Mouse (Mus musculus): Measurements from ENCODE around the gene Rtkn2.

Gene Rtkn2

DNA sequence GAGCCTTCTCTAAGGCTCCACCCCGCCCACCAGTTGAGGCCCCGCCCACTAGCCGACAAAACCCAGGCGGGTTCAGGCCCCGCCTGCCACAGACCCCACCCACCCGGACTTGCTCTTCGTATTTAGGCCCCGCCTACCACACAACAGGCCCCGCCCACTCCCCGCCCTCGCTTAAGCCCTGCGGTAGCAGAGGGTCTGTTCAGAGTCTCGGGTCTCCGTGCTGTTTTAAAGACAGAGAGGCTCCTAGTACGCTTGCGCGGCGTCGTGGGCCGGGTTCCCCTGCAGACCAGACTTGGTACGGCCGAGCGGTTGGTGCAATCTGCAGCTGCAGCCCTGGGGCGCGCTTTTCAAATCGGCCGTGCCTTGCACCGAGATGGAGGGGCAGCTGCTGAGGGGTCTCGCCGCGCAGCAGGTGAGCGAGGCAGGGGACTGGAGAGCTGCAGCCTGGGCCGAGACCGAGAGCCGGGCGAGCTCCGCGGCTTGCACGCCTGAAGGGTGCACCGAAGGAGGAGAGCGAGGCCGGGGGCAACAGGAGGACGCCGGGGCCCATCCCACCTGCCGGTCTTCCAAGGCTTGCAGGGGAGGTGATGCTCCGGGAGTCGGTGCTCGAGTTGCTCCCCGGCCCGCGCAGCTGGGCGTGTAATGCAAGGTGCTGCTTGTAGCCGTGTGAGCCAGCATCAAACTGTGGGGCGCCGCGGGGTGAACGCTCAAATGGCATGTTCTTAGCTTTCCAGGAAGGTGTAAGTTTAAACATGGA is at the start of gene Rtkn2:
Rtkn2 (plus strand) TSS at position 170 of the 757 bp plus-strand sequence.
- peak; percentile 81 for DNase-seq

DNA sequence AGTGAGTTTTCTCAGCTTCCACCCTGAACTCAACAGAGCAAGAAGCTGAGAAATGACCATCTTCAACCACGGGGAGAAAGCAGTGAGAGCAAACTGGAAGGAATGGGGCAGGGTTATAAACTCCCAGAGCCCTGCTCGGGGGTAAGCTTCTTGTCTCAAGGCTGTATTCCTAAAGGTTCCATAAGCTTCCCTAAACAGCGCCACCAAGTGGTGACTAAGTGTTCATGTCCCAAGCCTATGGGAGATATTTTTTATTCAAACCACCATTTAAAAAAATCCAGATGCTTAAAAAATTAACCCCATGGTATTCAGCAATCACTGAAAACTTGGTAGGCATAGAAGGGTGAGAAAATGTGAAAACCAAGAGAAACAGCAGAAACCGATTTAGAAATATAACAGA is 48.0 kb upstream of the Rtkn2 start:
- no peak for DNase-seq

DNA sequence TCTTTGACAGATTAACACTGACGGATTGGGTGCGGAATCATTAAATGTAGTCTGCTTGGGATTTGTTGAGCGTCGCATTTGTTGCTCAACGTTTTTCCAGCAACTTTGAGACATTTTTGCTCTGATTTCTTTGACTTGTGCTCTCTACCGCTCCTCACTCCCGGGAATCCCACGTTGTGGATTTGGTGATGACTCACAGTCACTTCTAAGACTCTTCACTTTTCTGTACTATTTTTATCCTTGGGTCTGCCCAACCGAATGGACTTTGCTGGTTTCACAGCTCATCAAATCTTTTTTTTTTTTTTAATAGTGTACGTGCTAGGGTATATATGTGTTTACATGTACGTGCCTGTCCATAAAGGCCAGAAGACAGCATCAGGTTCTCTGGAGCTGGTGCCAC is 46.6 kb upstream of the Rtkn2 start:
- DNase-seq = no peak

DNA sequence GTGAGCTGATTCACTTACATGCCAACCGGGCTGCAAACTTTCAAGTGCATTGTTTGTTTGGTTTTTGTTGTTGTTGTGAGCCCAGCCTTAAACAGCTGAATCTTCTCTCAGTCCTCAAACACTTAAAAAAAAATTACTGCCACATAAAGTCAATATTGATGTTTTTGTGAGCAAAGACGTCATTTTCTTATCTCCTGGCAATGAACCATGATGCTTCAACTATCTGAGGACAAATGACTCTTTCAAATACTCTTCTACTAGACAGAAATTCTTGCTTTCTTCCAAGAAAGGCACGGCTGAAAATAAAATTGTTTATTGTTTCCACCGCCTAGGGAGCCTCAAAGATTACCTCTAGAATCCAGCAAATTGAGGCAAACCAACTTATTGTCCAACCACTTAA is 42.4 kb upstream of the Rtkn2 start:
- DNase-seq = peak; percentile 3

DNA sequence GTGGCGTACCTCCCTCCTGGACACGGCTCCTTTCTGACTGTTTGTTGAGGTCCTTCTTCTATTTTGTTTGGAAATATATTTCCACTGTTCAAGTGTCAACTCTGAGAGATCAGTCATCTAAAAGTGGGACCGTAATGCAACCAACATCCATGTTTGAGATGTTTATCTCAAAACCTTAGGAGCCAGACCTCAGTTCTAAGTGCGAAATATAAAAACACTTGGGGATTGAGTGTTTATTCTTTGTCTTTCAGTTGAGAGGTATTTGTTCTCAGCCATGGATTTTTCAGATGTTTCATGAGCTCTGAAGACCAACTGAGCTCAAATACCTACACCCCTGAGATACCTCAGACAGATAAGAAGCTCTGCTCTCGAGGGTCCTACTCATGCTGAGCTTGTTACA is 41.6 kb upstream of the Rtkn2 start:
- no peak for DNase-seq

DNA sequence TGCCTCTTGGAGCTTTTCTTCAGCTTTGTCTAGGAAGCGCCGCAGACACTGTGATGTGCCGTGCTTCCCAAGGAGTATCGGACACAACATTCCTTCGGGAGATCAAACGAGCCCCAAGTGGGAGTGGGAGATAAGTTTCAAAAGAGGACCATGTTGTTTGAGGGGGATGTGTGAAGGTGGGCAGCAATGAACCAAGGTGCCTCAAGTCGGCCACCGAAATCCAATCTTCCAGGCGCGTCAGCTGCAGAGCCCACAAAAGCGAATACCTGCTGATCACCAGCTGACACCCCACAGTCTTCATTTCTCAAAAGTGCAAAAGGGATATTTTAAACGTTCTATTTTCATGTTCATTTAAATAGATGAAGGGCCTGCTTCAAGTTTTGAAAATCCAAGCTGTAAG is 39.8 kb upstream of the Rtkn2 start:
- no peak for DNase-seq

DNA sequence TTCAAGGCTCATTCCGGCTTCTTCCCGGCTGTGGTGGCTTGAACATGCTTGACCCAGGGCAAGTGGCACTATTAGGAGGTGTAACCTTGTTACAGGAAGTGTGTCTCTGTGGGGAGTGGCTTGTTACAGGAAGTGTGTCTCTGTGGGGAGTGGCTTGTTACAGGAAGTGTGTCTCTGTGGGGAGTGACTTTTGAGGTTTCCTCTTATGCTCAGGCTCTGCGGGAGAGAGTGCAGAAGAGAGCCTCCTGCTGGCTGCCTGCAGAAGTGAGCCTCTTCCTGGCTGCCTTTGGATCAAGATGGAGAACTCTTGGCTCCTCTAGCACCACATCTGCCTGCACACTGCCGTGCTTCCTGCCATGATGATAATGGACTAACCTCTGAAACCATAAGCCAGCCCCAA is 35.9 kb upstream of the Rtkn2 start:
- DNase-seq = no peak

DNA sequence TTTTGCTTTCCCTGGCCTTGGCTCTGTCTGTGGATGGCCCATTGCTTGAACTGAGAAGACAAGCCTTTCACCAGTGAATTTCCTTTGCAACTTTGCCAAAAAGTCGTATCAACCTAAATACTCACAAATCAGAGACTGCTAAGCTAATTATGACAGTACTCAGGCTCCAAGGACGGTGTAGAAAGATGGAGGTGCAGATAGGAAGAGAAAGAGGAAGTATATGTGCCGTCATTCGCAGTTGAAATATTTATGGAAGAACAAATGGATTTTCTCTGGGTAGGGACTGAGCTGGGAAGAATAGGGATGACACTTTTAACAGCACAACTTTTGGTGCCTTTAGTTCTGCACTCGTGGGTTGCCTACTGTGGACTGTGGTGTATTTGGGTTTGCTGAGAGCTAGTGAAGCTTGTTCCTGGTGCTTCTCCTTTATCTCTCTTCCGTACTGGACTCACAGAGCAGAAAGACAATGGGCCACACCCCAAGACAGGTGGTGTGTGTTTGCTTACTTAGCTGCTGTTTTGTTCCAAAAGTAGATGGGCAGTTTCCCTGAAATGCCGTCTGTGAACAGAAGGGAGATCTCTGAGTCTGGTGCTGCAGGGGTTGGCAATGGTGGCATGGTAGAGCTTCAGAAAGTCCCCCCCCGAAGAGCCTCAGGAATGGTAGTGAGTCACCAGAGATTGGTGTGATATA is 29.2 kb upstream of the Rtkn2 start:
- no peak for DNase-seq

DNA sequence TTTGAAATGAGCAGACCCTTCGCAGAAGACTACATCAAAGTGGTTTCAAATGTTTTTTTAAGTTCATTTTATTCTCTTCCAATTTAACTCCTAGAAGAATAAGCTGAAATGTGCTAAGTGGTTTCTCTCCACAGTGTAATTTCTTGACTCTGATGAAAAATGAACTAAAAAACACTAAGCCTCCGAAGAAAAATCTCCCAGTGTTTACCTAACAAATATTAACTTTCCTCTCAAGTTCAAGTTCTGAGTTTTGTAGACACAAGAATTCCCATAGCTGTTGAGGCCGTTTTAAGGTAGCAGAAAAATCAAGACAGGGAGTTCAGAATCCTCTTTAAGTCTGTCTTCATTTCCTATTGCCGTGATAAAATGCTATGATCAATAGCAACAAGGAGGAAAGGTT is 27.7 kb upstream of the Rtkn2 start:
- DNase-seq = no peak

DNA sequence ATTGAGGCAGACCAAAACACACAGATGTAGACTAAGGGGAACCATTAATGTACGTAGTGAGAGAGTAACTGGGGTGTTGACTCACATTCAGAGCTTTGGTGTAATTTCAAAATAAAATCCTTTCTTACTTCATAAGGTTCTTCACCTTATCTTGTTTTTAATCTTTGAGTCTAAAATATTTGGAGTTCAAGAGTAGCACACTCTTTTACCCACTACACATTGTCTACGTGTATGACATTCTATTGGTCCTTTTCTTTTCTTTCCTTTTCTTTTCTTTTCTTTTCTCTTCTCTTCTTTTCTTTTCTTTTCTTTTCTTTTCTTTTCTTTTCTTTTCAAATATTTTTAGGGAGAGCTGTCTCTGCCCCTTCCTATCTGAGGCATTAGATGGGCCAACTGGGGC is 23.4 kb upstream of the Rtkn2 start:
- no peak for DNase-seq

DNA sequence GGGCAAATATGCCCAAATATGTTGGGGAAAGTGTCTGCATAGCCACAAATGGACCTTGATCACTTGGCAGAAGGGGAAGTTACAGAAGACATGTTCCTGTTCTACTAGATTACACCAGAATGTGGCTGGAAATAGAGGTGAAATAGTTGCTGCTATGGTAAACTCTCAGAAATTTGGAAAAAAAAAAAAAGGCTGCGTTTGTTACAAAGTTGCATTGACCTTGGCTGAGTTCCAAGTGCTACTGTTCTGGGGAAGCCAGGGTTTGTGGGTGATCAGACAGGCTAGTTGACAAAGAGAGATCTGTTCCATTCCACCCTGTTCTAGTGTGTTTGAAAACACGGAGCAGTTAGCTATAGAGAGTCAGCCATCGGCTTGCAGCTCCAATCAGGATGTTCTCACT is 19.4 kb upstream of the Rtkn2 start:
- no peak for DNase-seq

DNA sequence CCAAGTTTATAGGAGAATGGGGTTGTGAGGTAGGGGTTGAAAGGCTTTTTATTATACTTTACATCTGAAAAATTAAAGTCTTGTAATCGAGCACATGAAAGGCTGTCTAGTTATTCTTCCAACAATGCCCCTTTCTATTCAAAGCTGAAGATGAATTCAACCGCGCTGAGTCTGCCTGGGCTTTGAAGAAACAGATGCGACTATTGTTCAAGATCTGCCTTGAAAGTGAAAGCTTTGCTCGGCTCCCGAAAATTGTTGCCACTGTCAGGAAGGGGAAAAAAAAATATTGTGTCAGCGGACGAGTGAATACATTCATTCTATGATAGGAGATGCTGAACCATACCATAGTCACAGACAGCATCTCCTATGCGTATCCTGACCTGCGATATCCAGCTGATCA is 16.9 kb upstream of the Rtkn2 start:
- DNase-seq = no peak

DNA sequence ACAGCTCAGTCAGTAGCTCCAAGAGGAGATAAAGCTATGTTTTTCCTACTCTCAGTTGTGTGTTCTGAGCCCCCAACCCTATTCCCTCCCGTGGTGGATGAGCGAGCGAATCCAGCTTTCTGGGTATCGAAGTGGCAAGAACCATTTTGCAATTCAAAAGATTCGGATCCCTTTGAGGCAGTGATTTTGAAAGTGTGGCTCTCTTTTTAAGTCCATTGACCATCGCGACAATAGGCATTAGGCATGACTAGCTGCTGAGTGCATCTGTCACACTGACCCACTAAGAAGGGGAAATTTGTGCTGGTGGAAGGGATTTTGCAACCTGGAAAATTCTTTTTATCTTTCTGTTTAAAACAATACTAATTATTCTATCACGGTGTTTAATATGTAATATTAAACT is 15.3 kb upstream of the Rtkn2 start:
- DNase-seq = no peak

DNA sequence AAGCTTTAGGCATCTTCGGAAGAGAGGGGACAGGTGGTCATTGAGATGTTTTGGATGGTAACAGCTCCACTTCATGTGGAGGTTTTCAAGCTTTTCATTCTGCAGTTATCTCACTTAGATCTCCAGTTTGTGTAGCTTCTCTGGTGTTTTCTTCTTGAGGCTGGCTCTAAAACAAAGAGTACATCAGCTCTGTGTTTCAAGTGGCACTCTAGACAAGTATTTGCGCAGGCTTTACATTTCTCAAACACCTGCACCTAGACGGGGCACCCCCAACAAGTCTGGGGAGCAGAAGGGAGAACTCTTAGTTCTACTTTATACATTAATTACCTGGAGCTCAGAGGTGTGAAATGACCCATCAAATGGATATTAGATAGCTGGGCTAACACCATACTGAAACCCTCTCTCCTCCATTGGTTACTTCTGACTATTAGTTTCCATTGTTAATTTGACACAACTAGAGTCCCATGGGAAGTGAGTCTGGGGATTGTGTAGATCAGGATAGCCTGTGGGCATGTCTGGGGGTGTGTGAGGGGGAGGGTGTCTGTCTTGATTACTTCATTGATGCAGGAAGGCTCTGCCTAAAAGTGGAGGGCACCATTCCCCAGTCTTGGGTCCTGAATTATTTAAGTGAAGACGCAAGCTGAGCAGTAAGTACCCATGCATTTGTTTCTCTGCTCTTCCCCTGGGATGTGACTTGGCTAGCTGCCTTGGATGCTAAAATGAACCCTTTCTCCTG is 14.0 kb upstream of the Rtkn2 start:
- DNase-seq = no peak

DNA sequence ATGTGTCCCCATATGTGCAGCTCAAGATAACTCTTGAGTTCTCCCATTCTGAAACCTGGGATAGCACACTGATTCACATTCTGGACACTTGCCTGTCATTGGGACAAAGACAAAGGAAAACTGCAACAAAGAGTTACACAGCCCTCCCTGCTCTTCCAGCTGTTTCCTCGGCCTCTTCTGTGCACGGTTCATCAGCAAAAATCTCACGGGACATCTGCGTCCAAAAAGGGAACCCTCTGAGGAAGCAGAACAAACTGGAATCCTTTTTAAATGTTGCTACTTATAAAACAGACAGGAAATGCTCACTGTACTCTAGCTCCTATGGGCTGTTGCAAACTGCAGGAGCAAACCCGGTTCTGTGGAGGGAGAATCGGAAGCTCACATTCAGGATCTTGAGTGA is 13.3 kb upstream of the Rtkn2 start:
- no peak for DNase-seq

DNA sequence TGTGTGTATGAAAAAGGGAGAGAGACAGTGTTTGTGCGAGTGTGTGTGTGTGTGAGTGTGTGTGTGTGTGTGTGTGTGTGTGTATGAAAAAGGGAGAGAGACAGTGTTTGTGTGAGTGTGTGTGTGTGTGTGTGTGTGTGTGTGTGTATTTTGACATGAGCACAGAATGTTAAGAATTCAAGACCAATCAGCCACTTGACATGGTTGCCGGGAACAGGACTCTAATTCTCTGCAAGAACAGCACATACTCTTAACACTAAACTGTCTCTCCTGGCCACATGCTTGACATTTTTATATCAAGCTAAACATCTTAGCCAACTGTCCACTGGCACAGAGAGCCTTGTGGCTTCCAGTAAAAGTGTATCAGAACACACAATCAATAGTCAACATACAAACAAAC is 12.4 kb upstream of the Rtkn2 start:
- DNase-seq = no peak

DNA sequence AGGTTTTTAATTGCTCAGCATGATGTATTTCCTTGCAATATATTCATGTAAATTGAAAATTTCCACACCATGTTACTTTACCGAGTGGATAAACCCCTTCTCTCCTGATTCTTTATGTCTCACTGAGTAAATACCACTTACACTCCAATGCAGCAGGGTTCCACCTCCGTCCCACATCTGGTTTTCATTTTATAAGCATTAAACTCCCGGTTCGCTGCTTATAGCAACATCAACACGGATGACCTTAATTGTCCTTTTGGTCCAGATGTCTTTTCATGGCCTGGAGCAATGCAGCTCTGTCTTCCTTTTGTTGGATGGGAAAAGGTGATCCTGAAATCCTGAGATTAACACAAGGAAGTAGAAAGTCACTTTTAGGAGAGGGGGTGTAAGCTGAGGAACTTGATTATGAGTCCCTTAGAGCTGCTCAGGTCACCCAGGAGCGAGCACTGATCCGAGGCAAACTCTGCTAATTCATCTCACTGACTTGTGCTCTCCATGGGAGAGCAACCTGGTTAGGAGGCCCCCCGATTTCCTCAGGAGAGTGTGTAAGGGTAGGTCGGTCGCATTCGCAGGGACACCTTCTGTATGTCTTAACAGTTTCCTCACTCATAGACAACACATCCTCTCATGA is 8.1 kb upstream of the Rtkn2 start:
- no peak for DNase-seq

DNA sequence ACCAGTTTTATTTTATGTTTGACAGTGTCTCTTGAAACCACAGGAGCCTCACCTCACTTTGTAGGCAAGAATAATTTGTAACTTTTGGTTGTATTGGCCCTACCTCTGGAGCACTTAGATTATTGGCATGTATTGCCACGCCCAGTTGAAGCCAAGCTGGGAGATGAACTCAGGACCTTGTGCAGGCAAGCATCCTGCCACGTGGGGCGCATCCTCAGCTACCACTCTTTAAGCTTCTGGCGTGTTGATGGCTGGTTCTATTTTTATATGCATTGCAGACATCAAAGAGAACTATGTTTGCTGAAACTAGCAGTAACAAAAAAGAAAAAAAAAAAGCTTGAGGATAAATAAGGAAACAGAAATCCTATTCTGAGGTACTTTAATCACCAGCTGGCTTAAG is 2.1 kb upstream of the Rtkn2 start:
- no peak for DNase-seq

DNA sequence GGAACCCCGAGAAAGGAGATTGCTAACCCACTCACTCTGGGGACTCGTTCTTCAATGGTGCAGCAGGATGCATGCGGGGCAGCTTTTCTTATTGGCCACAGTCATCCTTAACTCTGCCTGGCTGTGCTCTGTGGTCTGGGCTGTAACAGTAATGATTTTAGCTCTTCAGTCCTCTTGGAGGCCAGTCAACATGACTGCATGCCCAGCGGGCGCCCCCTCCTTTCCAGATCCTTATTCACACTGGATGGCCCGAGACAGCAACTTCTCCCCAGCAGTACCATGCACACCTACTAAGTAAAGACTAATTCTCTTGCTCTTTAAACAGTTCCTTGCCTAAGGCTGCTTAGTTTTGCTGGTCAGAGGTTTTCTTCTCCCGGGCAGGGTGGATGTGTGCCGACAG is 4.4 kb downstream of the Rtkn2 start:
- no peak for DNase-seq

DNA sequence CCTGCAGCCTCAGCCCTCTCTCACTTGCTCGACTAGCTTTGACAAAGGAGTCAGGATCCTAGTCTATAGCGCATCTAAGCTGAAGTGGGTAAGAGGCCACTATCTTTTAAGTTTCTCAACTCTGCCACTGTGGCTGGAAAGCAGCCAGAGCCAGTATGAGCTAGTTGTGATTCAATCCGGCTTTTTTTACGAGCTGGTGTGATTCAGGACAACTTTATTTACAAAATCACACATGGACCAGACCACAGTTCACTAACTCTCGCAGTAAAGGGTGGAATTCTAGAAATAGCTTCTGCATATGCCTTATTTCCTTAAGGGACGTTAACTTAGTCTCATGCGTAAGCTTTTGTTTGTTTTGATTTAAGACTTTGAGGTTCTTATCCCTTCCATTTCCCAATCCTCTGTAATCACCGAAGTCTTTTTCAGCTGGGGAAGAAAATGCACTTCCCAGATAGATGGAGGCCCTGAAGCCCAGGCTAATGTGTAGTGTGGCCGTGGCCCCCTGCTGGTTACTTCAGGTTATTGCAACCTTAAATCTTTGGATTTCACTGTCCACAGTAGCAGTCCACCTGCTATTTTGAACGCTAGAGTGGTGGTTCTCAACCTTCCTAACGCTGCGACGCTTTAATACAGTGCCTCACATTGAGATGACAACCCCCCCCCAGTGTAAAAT is 5.0 kb downstream of the Rtkn2 start:
- DNase-seq = peak; percentile 64

DNA sequence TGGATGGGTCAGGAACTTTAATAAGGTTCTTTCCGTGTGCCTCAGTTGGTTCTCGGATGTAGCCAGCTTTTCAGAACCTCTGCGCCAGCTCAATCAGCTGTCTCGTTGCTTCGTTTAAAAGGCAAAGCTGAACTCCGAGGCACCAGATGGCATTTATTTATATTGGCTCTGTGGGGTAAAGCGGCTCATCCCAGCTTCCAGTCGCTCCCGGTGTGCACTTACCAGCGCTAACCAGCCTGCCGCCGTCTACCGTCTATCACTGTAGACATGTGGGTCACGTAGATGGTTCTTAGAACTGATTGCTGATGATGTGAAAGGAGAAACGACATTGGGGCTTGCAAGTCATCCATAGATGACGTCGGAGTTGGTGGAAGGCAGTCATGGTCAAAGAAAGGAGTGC is 5.7 kb downstream of the Rtkn2 start:
- no peak for DNase-seq

DNA sequence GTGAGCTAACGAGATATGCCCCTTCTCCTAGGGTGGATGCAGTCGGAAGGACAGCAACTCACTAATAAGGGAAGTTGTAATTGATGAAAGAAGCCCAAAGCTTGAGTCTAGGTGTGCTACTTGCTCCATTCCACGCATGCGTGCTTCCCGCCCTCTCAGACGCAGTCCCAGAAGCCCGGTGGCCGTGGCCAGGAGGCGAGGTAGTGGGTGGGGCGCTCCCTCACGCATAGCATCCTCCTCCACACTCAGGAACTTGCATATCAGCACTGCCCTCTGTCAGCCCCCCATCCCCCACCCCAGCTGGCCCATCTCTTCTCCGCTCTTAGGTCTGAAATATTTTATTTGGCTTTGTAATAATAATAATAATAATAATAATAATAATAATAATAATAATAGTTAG is 16.0 kb downstream of the Rtkn2 start:
- no peak for DNase-seq

DNA sequence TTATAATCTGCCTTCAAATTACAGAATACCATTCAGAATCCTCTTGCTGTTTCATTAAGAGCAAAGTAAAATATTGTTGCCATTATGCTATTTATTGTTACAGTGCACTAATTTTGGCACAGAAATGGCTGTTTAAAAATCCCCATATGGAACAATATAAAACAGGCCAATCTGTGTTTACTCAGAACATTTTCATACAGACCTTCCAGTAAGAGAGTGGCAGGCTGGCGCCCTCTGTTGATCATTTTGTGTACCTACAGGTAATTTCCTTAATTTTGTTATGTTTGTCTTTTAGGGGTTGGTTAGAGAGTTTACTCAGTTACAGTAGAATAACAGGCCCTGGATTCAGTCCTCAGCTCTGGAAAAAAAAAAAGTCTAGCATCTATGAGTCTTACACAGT is 16.8 kb downstream of the Rtkn2 start:
- peak; percentile 38 for DNase-seq
